ENCODE assay signal across 13 mouse cellular contexts in genomic region chr14:73123381-73123780, GRCm38 (mm10). TPM values are rescaled to one million over a fixed set of nuclear protein-coding genes. Genes with fewer than 3 reads are reported as not detected.
A peak's percentile ranks its signal among the peaks of the same experiment; 100 is the strongest.
DNase-seq lines count a peak whose midpoint lies in the region; ATAC-seq and TF ChIP-seq lines count a peak whose summit lies in the region.
"Had no signal": no experiment of that assay in that cellular context is flagged by ENCODE, and none has a peak within 500 bp of the region (broad histone marks: within the 10 kb centered on the region; RNA-seq: fewer than 3 reads in every experiment).

No protein-coding gene starts in this region.

- H3K9ac ChIP-seq in kidney, embryonic 15.5 days = no peak overlapping the region
- peak overlapping the region; percentile 45 for H3K9ac ChIP-seq in MEL (ENCODE audit: control insufficient read depth, low read depth, low read length, poor library complexity, severe bottlenecking)
- H3K9ac ChIP-seq in liver, embryonic 13.5 days = no peak overlapping the region
- H3K9ac ChIP-seq: midbrain, embryonic 13.5 days had no signal

- peaks cover 7% of the 10 kb centered on the region for H3K4me1 ChIP-seq in kidney, embryonic 15.5 days
- H3K4me1 ChIP-seq in MEL (ENCODE audit: control insufficient read depth in 1 of 2, insufficient read depth in 2 of 2, low read length in 2 of 2) = peaks cover 13 to 18% of the 10 kb centered on the region in 2 experiments
- peaks cover 39% of the 10 kb centered on the region for H3K4me1 ChIP-seq in liver, embryonic 13.5 days (replicated peaks)

- no peak for ATAC-seq in kidney, embryonic 15.5 days (replicated peaks; ENCODE audit: low FRiP score)
- ATAC-seq in liver, embryonic 13.5 days (ENCODE audit: low read depth) = no peak
- no peak for ATAC-seq in granulocyte monocyte progenitor cell, adult 5-6 weeks (replicated peaks; ENCODE audit: poor library complexity, severe bottlenecking)
- ATAC-seq: midbrain, embryonic 13.5 days had no signal

- 0 out of 2 replicates have a peak overlapping the region, but pooled peaks have one; percentile 37 for H3K27ac ChIP-seq in kidney, embryonic 15.5 days
- peak overlapping the region; percentile 96 for H3K27ac ChIP-seq in MEL (ENCODE audit: control insufficient read depth, low read depth, low read length)
- H3K27ac ChIP-seq in liver, embryonic 13.5 days = no peak overlapping the region; the same call in 1 of the 2 replicates
- H3K27ac ChIP-seq: kidney, postnatal 0 days; midbrain, embryonic 13.5 days had no signal

- no peaks in the 10 kb centered on the region for H3K79me2 ChIP-seq in MEL (ENCODE audit: control insufficient read depth, insufficient read depth, low read length, poor library complexity)

- no peak for TF ChIP-seq RAD21 in MEL (IDR thresholded peaks at IDR 0.05; ENCODE audit: low read depth, low read length)

- H3K4me2 ChIP-seq in kidney, embryonic 15.5 days = no peak overlapping the region
- peak overlapping the region; percentile 38; the same call in 1 of the 2 replicates for H3K4me2 ChIP-seq in liver, embryonic 13.5 days
- H3K4me2 ChIP-seq: midbrain, embryonic 13.5 days had no signal

- H3K27me3 ChIP-seq in kidney, embryonic 15.5 days = no peaks in the 10 kb centered on the region
- H3K27me3 ChIP-seq in MEL (ENCODE audit: control insufficient read depth in 1 of 2, insufficient read depth in 2 of 2, low read length in 2 of 2) = no peaks in the 10 kb centered on the region
- no peaks in the 10 kb centered on the region for H3K27me3 ChIP-seq in liver, embryonic 13.5 days
- H3K27me3 ChIP-seq: midbrain, embryonic 13.5 days had no signal

- H3K36me3 ChIP-seq in kidney, embryonic 15.5 days = no peaks in the 10 kb centered on the region
- H3K36me3 ChIP-seq in MEL (ENCODE audit: control insufficient read depth in 1 of 2, insufficient read depth in 2 of 2, low read length in 2 of 2) = peaks cover 0 to 26% of the 10 kb centered on the region in 2 experiments; a peak in 2 of 4 replicates
- H3K36me3 ChIP-seq in liver, embryonic 13.5 days = no peaks in the 10 kb centered on the region
- H3K36me3 ChIP-seq: midbrain, embryonic 13.5 days had no signal

- DNase-seq in kidney, postnatal 4 days = no peak
- DNase-seq in 416B (ENCODE audit: low read depth) = peak; percentile 64
- peak; percentile 45 for DNase-seq in MEL (ENCODE audit: low read depth, low spot score)
- DNase-seq in liver, embryonic 13.5 days = no peak
- no peak for DNase-seq in T-cell, adult 2 months (ENCODE audit: low spot score)
- DNase-seq in spleen, adult 18-20 months = no peak
- DNase-seq: cerebellum, adult 9-11 months; gastrocnemius, postnatal 14 days; heart, postnatal 14 days had no signal

- WGBS in kidney, embryonic 15.5 days = 90% methylated on average over 9 of the region's 9 CpGs
- WGBS in liver, embryonic 13.5 days (ENCODE audit: insufficient replicate concordance) = 44% methylated on average over 9 of the region's 9 CpGs

- no peaks in the 10 kb centered on the region for H3K9me3 ChIP-seq in kidney, embryonic 15.5 days (replicated peaks)
- H3K9me3 ChIP-seq in MEL (replicated peaks; ENCODE audit: insufficient read depth, low read length) = no peaks in the 10 kb centered on the region
- H3K9me3 ChIP-seq in liver, embryonic 13.5 days (replicated peaks) = no peaks in the 10 kb centered on the region
- H3K9me3 ChIP-seq: midbrain, embryonic 13.5 days had no signal

- TF ChIP-seq CTCF in MEL (IDR thresholded peaks at IDR 0.05 in 2 of 3, conservative IDR thresholded peaks at IDR 0.05 in 1 of 3; ENCODE audit: control insufficient read depth in 1 of 3, insufficient read depth in 1 of 3, low read depth in 2 of 3, low read length in 3 of 3, poor library complexity in 1 of 3, severe bottlenecking in 1 of 3) = no peak

- TF ChIP-seq POLR2A in MEL (IDR thresholded peaks at IDR 0.05; ENCODE audit: control insufficient read depth in 1 of 2, insufficient read depth in 1 of 2, low read depth in 1 of 2, low read length in 2 of 2, poor library complexity in 1 of 2) = no peak

- no peak overlapping the region for H3K4me3 ChIP-seq in kidney, embryonic 15.5 days (replicated peaks)
- peak overlapping the region; percentile 45 to 68 for H3K4me3 ChIP-seq in MEL (ENCODE audit: control insufficient read depth in 1 of 2, insufficient read depth in 1 of 2, low read depth in 2 of 2, low read length in 2 of 2)
- H3K4me3 ChIP-seq in liver, embryonic 13.5 days (replicated peaks) = no peak overlapping the region
- H3K4me3 ChIP-seq: midbrain, embryonic 13.5 days had no signal

- no peak for TF ChIP-seq EP300 in MEL (IDR thresholded peaks at IDR 0.05; ENCODE audit: low read depth in 1 of 2, low read length in 2 of 2)

TF ChIP-seq in MEL, 35 proteins besides CTCF, POLR2A, EP300 and RAD21:
- TF ChIP-seq MYB (IDR thresholded peaks at IDR 0.05; ENCODE audit: low read depth, low read length) (no peak), MXI1 (IDR thresholded peaks at IDR 0.05; ENCODE audit: low read depth, low read length) (no peak; the same call in 1 of the 2 replicates), POLR2AphosphoS2 (IDR thresholded peaks at IDR 0.05; ENCODE audit: low read length) (no peak), MEF2A (IDR thresholded peaks at IDR 0.05; ENCODE audit: extremely low read depth, insufficient replicate concordance, low read depth, low read length, poor library complexity, severe bottlenecking) (no peak), ZMIZ1 (IDR thresholded peaks at IDR 0.05; ENCODE audit: low read depth, low read length) (no peak), USF1 (IDR thresholded peaks at IDR 0.05; ENCODE audit: low read depth, low read length) (no peak), MAX (IDR thresholded peaks at IDR 0.05; ENCODE audit: low read length) (no peak), NRF1 (IDR thresholded peaks at IDR 0.05; ENCODE audit: insufficient read depth, low read depth, low read length, poor library complexity, severe bottlenecking) (no peak), KAT2A (conservative IDR thresholded peaks at IDR 0.05; ENCODE audit: low read depth, low read length) (no peak), ETS1 (IDR thresholded peaks at IDR 0.05; ENCODE audit: low read depth, low read length) (no peak), JUND (IDR thresholded peaks at IDR 0.05; ENCODE audit: low read depth, low read length) (no peak), MAFK (IDR thresholded peaks at IDR 0.05; ENCODE audit: borderline replicate concordance, low read depth, low read length) (no peak), TBP (IDR thresholded peaks at IDR 0.05; ENCODE audit: low read depth, low read length) (no peak; the same call in 1 of the 2 replicates), TCF12 (IDR thresholded peaks at IDR 0.05; ENCODE audit: low read depth, low read length) (no peak), ELF1 (IDR thresholded peaks at IDR 0.05; ENCODE audit: low read depth, low read length) (no peak), USF2 (IDR thresholded peaks at IDR 0.05; ENCODE audit: borderline replicate concordance in 1 of 2, insufficient read depth in 1 of 2, low read depth in 1 of 2, low read length in 2 of 2) (no peak)
TF ChIP-seq in MEL: peak in this region for 0.

RNA-seq across cellular contexts. Expression of gene Rcbtb2, which starts 0.5 kb away (rescaled TPM):
- polyA plus RNA-seq in kidney, embryonic 15.5 days (2015; fragmentation: Nextera tagmentation; extraction: Ambion mirVana) = 128 and 131 TPM in 2 replicates
- 5.4 and 8.6 TPM in 2 replicates for total RNA-seq in MEL (2012; rRNA removed)
- 10 to 100 TPM in 1 of 2 experiments, not detected in 1; 13.8 TPM for polyA plus RNA-seq in MEL (2012; ENCODE audit: insufficient read depth in 1 of 2, insufficient read length in 2 of 2, low read depth in 1 of 2, low replicate concordance in 2 of 2, missing spikeins in 1 of 2)
- 20.2 and 25.1 TPM in 2 replicates for polyA plus RNA-seq in liver, embryonic 13.5 days (2015; fragmentation: Nextera tagmentation; extraction: Ambion mirVana)
- total RNA-seq in granulocyte monocyte progenitor cell, adult 5-6 weeks (2014; fragmentation: Nextera tagmentation) = 33.5 and 57.3 TPM in 2 replicates
- 28.0 and 35.6 TPM in 2 replicates for total RNA-seq in granulocyte monocyte progenitor cell, adult 5-6 weeks (2017)

Comparison
In these comparisons a context has a peak if more than half of its experiments do, and no peak if none do; other contexts are left out.
1. H3K4me3 ChIP-seq: peak in MEL (2 of 2); none in kidney, embryonic 15.5 days (single experiment) and liver, embryonic 13.5 days (single experiment).
2. DNase-seq: peak in 416B (single experiment) and MEL (single experiment); none in kidney, postnatal 4 days (0 of 2), liver, embryonic 13.5 days (single experiment), T-cell, adult 2 months (single experiment) and spleen, adult 18-20 months (0 of 2).